Mouse (Mus musculus) ovary, adult 2 months (tissue): Measurements from ENCODE around the gene Tmem42. TPM values are rescaled to one million over a fixed set of nuclear protein-coding genes. Genes with fewer than 3 reads are reported as not detected.

Experiments
- polyA plus RNA-seq: library from polyadenylated mRNA; depleted of rRNA; stranded (reverse); fragments of >200 nt; gene quantifications from 2 replicates; pipeline ENCODE4 v1.2.3, GENCODE M21; 2012; rRNA removed

Tmem42 gene
- polyA plus RNA-seq = 28.2 and 34.1 TPM in 2 replicates

GRCm38 (mm10) chr9:123020995-123021631 is at the start of gene Tmem42:
Tmem42 (plus strand) TSS chr9:123021326.

GRCm38 (mm10) chr9:123034426-123034825 is 13.3 kb downstream of the Tmem42 start, which contains the start of gene Tgm4:
Tgm4 (plus strand) TSS chr9:123034726.

Other genes starting within 250 kb of the Tmem42 start
- gene Tcaim, start 215.8 kb upstream of the Tmem42 start, polyA plus RNA-seq = 2.6 and 3.0 TPM in 2 replicates
- gene Gm35549, start 177.3 kb upstream of the Tmem42 start, polyA plus RNA-seq = not detected in 2 replicates
- gene Zfp445, start 155.3 kb upstream of the Tmem42 start, polyA plus RNA-seq = 29.6 and 29.7 TPM in 2 replicates
- gene Zkscan7, start 135.6 kb upstream of the Tmem42 start, polyA plus RNA-seq = 3.1 and 3.9 TPM in 2 replicates
- gene Zfp105, start 98.3 kb upstream of the Tmem42 start, polyA plus RNA-seq = 1.8 and 1.9 TPM in 2 replicates
- gene 1110059G10Rik, start 70.3 kb upstream of the Tmem42 start, polyA plus RNA-seq = 1.3 and 1.5 TPM in 2 replicates
- 1.3 and 6.7 TPM in 2 replicates for gene Kif15, start 70.3 kb upstream of the Tmem42 start, polyA plus RNA-seq
- 0.15 and 0.24 TPM in 2 replicates for gene Tgm4, start 13.4 kb downstream of the Tmem42 start, polyA plus RNA-seq
- gene Zdhhc3, start 91.9 kb downstream of the Tmem42 start, polyA plus RNA-seq = 251 and 334 TPM in 2 replicates
- gene Exosc7, start 91.9 kb downstream of the Tmem42 start, polyA plus RNA-seq = 30.1 and 33.1 TPM in 2 replicates
- gene Clec3b, start 129.6 kb downstream of the Tmem42 start, polyA plus RNA-seq = 89.9 and 107 TPM in 2 replicates
- gene Cdcp1, start 194.7 kb downstream of the Tmem42 start, polyA plus RNA-seq = 9.1 and 9.4 TPM in 2 replicates
- 85.7 and 178 TPM in 2 replicates for gene Tmem158, start 239.4 kb downstream of the Tmem42 start, polyA plus RNA-seq